In genomic region chr2:133550238-133550682, GRCm38 (mm10) we compare ENCODE assay signal across 8 mouse cellular contexts. TPM values are rescaled to one million over a fixed set of nuclear protein-coding genes. Genes with fewer than 3 reads are reported as not detected.
DNase-seq lines count a peak whose midpoint lies in the region; ATAC-seq and TF ChIP-seq lines count a peak whose summit lies in the region.

No protein-coding gene starts in this region.

- in situ Hi-C loops in Patski (cut with MboI; ENCODE audit: low pct_unique_long_range_greater_than_20kb), result loop anchor here (10.0 to 25.0 kb wide), 2 partner anchors 462 to 935 kb away; no protein-coding TSS in a partner anchor

- H3K27me3 ChIP-seq in hindbrain, embryonic 10.5 days (ENCODE audit: insufficient read depth, poor library complexity, severe bottlenecking), result peaks cover 51% of the 10 kb centered on the region
- H3K27me3 ChIP-seq in hindbrain, embryonic 12.5 days, result peaks cover 59% of the 10 kb centered on the region
- H3K27me3 ChIP-seq in Patski, result peaks cover 12% of the 10 kb centered on the region
- H3K27me3 ChIP-seq in heart, embryonic 15.5 days, result peaks cover 52% of the 10 kb centered on the region
- peaks cover 13% of the 10 kb centered on the region for H3K27me3 ChIP-seq in lung, postnatal 0 days (replicated peaks; ENCODE audit: insufficient read depth, low read length)

- TF ChIP-seq CTCF in Patski (IDR thresholded peaks at IDR 0.05), result peak; percentile 72
- peak; percentile 82 for TF ChIP-seq CTCF in lung, postnatal 0 days (IDR thresholded peaks at IDR 0.05)

- H3K4me1 ChIP-seq in hindbrain, embryonic 10.5 days (replicated peaks), result peaks cover 29% of the 10 kb centered on the region
- peaks cover 20% of the 10 kb centered on the region for H3K4me1 ChIP-seq in hindbrain, embryonic 12.5 days
- peaks cover 29% of the 10 kb centered on the region for H3K4me1 ChIP-seq in heart, embryonic 15.5 days (replicated peaks)
- H3K4me1 ChIP-seq in lung, postnatal 0 days (ENCODE audit: insufficient read depth, low read depth, low read length), result no peaks in the 10 kb centered on the region

- H3K9ac ChIP-seq in hindbrain, embryonic 12.5 days, result no peak overlapping the region
- no peak overlapping the region for H3K9ac ChIP-seq in heart, embryonic 15.5 days
- no peak overlapping the region for H3K9ac ChIP-seq in lung, postnatal 0 days (replicated peaks; ENCODE audit: low read depth)

- no peak overlapping the region for H3K4me3 ChIP-seq in hindbrain, embryonic 10.5 days
- H3K4me3 ChIP-seq in hindbrain, embryonic 12.5 days, result no peak overlapping the region
- no peak overlapping the region for H3K4me3 ChIP-seq in heart, embryonic 15.5 days
- no peak overlapping the region for H3K4me3 ChIP-seq in lung, postnatal 0 days (ENCODE audit: low read depth, low read length)

- no peak for ATAC-seq in hindbrain, embryonic 12.5 days (ENCODE audit: low FRiP score)
- ATAC-seq in Patski, result peak; percentile 58
- no peak for ATAC-seq in heart, embryonic 15.5 days (replicated peaks; ENCODE audit: insufficient number of reproducible peaks, insufficient read depth, low FRiP score, low read depth)
- no peak for ATAC-seq in lung, postnatal 0 days

- no peaks in the 10 kb centered on the region for H3K9me3 ChIP-seq in hindbrain, embryonic 10.5 days
- no peaks in the 10 kb centered on the region for H3K9me3 ChIP-seq in hindbrain, embryonic 12.5 days (replicated peaks)
- no peaks in the 10 kb centered on the region for H3K9me3 ChIP-seq in heart, embryonic 15.5 days (replicated peaks)
- H3K9me3 ChIP-seq in lung, postnatal 0 days (ENCODE audit: low read length), result no peaks in the 10 kb centered on the region

- TF ChIP-seq EP300 in lung, postnatal 0 days (IDR thresholded peaks at IDR 0.05), result no peak

- POLR2A ChIA-PET in Patski (lab: Charles Lee), result no interaction called here

- H3K27ac ChIP-seq in hindbrain, embryonic 10.5 days, result no peak overlapping the region
- no peak overlapping the region for H3K27ac ChIP-seq in hindbrain, embryonic 12.5 days
- no peak overlapping the region for H3K27ac ChIP-seq in heart, embryonic 15.5 days
- H3K27ac ChIP-seq in lung, postnatal 0 days (ENCODE audit: low read length), result no peak overlapping the region

- peak; percentile 62 for DNase-seq in hindbrain, embryonic 10.5 days (ENCODE audit: low spot score)
- peak; percentile 6 for DNase-seq in Patski (ENCODE audit: low read depth, low spot score)
- DNase-seq in embryo, embryonic 10.5 days (ENCODE audit: low spot score), result peak; percentile 90
- DNase-seq in layer of hippocampus, adult 9-11 months, result peak; percentile 55
- DNase-seq in lung, postnatal 0 days (ENCODE audit: low spot score), result peak; percentile 85
- DNase-seq in skeletal muscle tissue, adult 2 months (ENCODE audit: low read depth, low spot score), result peak; percentile 32

- CTCF ChIA-PET in Patski (lab: Charles Lee), result no interaction called here

- H3K36me3 ChIP-seq in hindbrain, embryonic 10.5 days, result no peaks in the 10 kb centered on the region
- H3K36me3 ChIP-seq in hindbrain, embryonic 12.5 days, result no peaks in the 10 kb centered on the region
- no peaks in the 10 kb centered on the region for H3K36me3 ChIP-seq in heart, embryonic 15.5 days
- H3K36me3 ChIP-seq in lung, postnatal 0 days (ENCODE audit: insufficient read depth, low read length), result no peaks in the 10 kb centered on the region

- WGBS in hindbrain, embryonic 10.5 days, result 32% methylated on average over 4 of the region's 4 CpGs
- 28% methylated on average over 4 of the region's 4 CpGs for WGBS in hindbrain, embryonic 12.5 days
- WGBS in heart, embryonic 15.5 days, result 24% methylated on average over 4 of the region's 4 CpGs
- WGBS in lung, postnatal 0 days, result 21% methylated on average over 4 of the region's 4 CpGs

- H3K4me2 ChIP-seq in hindbrain, embryonic 12.5 days (replicated peaks), result no peak overlapping the region
- peak overlapping the region; percentile 20; the same call in 1 of the 2 replicates for H3K4me2 ChIP-seq in heart, embryonic 15.5 days
- H3K4me2 ChIP-seq in lung, postnatal 0 days (replicated peaks; ENCODE audit: low read depth, low read length), result no peak overlapping the region

RNA-seq across cellular contexts. Expression of gene Bmp2, which starts 1.7 kb away (rescaled TPM):
- polyA plus RNA-seq in hindbrain, embryonic 10.5 days (2016; fragmentation: Nextera tagmentation; extraction: Ambion mirVana), result 1.1 and 2.0 TPM in 2 replicates
- polyA plus RNA-seq in hindbrain, embryonic 12.5 days (2016; fragmentation: Nextera tagmentation; extraction: Ambion mirVana), result 5.1 and 6.8 TPM in 2 replicates
- 0.04 TPM for polyA plus RNA-seq in Patski (2021)
- 8.6 and 10.5 TPM in 2 replicates for polyA plus RNA-seq in heart, embryonic 15.5 days (2015; fragmentation: Nextera tagmentation; extraction: Ambion mirVana)
- 9.1 and 9.3 TPM in 2 replicates for polyA plus RNA-seq in lung, postnatal 0 days (2015; fragmentation: Nextera tagmentation; extraction: Ambion mirVana)

Comparison
In these comparisons a context has a peak if more than half of its experiments do, and no peak if none do; other contexts are left out.
1. DNase-seq: peak in every context shown above with its lines; median percentile 90 in embryo, embryonic 10.5 days; 85 in lung, postnatal 0 days; 62 in hindbrain, embryonic 10.5 days; 55 in layer of hippocampus, adult 9-11 months; 32 in skeletal muscle tissue, adult 2 months; 6 in Patski.